Mouse (Mus musculus) layer of hippocampus, adult 2 months (tissue): ENCODE measurements at regions not wholly inside any gene's neighbourhood (a gene's known extent, or its start where the extent isn't known, plus 50 kb on each side); places are given as distances from the start of the nearest gene placed in this dataset.

Experiments
- DNase-seq, 2 experiments: peaks; one replicate each; pipeline ENCODE4 v3.0.0; 2022; ENCODE audit warnings: low spot score in 2 of 2
- H3K27ac ChIP-seq: fragments of 200-600 bp; 2 replicates; pipeline ENCODE4 v1.8.1; 2022
- H3K4me3 ChIP-seq: fragments of 200-600 bp; 2 replicates; pipeline ENCODE4 v1.8.1; 2022; ENCODE audit warnings: mild to moderate bottlenecking
- CTCF ChIP-seq: fragments of 200-600 bp; conservative IDR thresholded peaks from 2 replicates; pipeline ENCODE4 v1.8.1; 2022; ENCODE audit warnings: antibody characterized with exemption, mild to moderate bottlenecking, moderate library complexity

GRCm38 (mm10) chr9:50257162-50257561 is 87.6 kb downstream of the Rpl10-ps3 start:
- no peak overlapping the region for H3K4me3 ChIP-seq
- no peak for TF ChIP-seq CTCF
- H3K27ac ChIP-seq: no peak overlapping the region
- no peak for DNase-seq

DNA sequence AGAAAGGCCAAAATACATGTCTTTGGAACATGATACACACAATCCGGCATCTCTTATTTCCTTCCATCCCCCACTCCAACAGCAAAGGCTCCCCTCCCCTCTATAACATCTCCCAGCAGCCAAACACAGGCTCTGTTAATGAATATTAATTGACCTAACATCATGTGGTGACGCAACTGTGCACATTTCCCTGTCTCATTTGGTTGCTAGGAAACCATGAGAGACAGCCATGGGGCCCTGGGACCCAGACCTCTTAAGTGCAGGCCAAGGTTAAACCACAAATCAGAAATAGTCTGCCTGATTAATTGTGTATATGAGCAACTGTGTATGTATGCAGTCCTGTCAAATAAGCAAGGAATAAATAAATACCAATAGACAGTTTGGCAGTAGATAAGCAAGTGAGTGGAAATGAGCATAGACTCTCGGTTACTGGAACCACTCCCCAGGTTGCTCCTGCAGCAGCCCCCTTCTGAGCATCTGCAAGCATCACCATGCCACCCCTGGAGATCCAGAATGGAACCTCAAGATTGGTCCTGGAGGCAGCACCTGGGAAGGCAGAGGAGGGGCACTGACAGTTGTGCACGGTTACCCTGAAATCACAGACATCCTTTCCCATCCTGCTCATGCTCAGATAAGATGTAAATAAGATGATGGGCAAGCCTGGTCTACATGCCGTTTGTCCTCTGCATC is 99.6 kb downstream of the Rpl10-ps3 start:
- no peak for DNase-seq
- TF ChIP-seq CTCF: no peak
- H3K27ac ChIP-seq: no peak overlapping the region
- H3K4me3 ChIP-seq: no peak overlapping the region

GRCm38 (mm10) chr9:50240923-50241322 is 103.8 kb downstream of the Rpl10-ps3 start:
- H3K27ac ChIP-seq: no peak overlapping the region
- no peak for TF ChIP-seq CTCF
- DNase-seq: no peak
- H3K4me3 ChIP-seq: no peak overlapping the region

GRCm38 (mm10) chr9:50235908-50236307 is 108.9 kb downstream of the Rpl10-ps3 start:
- Histone ChIP-seq H3K4me3 (no peak overlapping the region), H3K27ac (no peak overlapping the region)
- no peak for TF ChIP-seq CTCF
- peak in 1 of 2 experiments; percentile 11 for DNase-seq

DNA sequence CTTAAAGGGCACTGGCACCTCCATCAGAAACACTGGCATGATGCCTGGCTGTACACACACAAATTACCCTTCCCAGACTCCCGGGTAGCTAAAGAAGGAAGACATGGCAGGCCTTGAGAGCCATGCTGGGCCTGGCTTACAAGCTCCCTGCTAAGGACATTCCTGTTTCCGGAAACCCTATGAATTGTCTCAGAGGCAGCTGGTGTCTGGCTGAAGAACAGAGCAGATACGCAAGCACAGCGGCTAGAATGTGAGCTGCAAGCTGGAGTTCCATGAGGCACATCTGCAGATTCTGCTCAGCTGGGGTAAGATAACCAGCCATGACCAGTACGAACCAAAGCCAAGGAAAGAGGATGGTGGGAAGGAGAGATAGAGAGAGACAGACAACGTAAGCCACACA is 110.1 kb downstream of the Rpl10-ps3 start:
- no peak for DNase-seq
- no peak overlapping the region for H3K4me3 ChIP-seq
- no peak for TF ChIP-seq CTCF
- no peak overlapping the region for H3K27ac ChIP-seq

- Histone ChIP-seq H3K4me3 (no peak overlapping the region), H3K27ac (no peak overlapping the region)
- TF ChIP-seq CTCF: no peak
- no peak for DNase-seq
These were observed 111.7 kb downstream of the Rpl10-ps3 start for GRCm38 (mm10) chr9:50232958-50233510.

DNA sequence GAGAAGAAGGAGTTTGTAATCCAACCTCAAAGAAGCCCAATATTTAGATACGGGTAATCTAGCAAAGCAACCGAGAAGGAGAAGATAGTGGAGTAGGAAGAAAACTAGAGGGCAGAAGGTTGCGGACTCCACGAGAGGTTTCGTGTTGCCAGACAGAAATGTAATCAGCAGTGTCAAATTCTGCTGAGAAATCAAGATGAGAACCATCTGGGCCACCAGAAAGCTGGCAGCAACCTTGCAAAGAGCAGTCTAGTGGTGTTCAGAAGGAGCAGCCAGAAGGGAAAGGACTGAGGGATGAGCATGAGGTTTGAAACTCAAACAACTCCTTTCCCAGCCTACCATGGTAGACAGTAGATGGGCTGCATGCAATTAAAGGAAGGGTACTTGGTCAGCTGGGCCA is 134.3 kb downstream of the Rpl10-ps3 start:
- Histone ChIP-seq H3K27ac (no peak overlapping the region), H3K4me3 (no peak overlapping the region)
- no peak for DNase-seq
- TF ChIP-seq CTCF: no peak

- no peak for DNase-seq
- H3K27ac ChIP-seq: no peak overlapping the region
- H3K4me3 ChIP-seq: no peak overlapping the region
- no peak for TF ChIP-seq CTCF
These were observed 145.1 kb downstream of the Rpl10-ps3 start for GRCm38 (mm10) chr9:50199422-50200218.

- no peak for TF ChIP-seq CTCF
- Histone ChIP-seq H3K4me3 (no peak overlapping the region), H3K27ac (no peak overlapping the region)
- DNase-seq: no peak
These were observed 152.2 kb downstream of the Rpl10-ps3 start for GRCm38 (mm10) chr9:50192400-50193110.

DNA sequence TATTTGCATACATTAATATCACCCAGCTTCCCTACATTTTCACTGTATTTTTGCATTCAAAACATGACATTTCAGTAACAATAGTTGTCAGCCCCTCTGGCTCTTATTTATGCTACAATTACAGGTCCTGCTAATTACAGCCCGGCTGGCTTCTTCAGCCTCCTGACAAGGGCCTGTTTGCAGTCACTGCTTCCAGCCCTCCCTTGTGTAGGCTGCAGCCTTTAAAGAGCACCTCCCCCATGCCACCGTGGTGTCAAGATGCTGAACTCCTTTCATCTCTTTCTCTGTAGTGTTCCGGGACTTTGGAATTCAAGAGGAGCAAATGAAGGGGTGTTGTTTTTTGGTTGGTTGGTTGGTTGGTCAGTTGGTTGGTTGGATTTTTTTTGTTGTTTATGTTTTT is 153.6 kb downstream of the Rpl10-ps3 start:
- Histone ChIP-seq H3K27ac (no peak overlapping the region), H3K4me3 (no peak overlapping the region)
- TF ChIP-seq CTCF: no peak
- DNase-seq: no peak

DNA sequence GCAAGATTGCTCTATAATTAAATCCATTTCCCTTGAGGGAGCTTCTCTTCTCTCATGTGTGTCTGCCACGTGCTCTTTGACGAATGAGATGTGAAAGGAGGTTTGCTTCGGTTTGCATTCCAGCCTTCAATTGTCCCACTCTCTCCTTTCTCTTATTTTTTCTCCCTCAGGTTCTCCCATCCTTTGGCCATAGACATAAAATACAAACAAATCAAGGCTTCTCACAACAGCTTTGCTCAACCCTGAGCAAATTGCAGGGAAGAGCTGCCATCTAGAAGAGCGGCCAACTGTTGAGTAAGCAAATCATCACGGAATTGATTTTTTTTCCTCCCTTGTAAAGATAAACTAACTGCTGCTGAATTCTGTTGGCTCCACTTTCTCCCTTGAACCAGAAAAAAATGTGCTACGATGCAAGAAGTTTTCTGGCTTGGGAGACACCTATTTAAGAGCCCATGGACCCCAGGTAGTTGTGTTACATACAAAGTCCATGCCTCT is 156.1 kb downstream of the Rpl10-ps3 start:
- DNase-seq: no peak
- H3K27ac ChIP-seq: no peak overlapping the region
- H3K4me3 ChIP-seq: no peak overlapping the region
- no peak for TF ChIP-seq CTCF

DNA sequence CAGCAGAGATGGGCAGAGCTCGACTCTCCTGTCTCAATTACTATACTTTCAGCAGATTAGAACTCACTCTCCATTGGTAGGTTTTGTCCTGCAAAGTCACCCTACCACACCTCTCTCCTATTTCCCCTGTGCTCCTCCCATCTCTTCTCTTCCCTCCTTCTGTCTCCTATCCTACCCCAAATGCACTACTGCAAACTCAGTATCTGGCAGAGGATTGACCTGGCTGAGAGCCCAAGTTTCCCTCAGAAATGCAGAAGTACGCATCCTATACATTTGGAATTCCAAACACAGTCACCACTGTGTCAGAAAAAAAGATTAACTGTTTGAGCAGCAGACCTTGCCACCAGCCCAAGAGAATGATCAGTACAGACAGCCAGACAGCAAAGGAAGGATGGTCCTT is 163.4 kb downstream of the Rpl10-ps3 start:
- no peak for TF ChIP-seq CTCF
- DNase-seq: no peak
- Histone ChIP-seq H3K4me3 (no peak overlapping the region), H3K27ac (no peak overlapping the region)

DNA sequence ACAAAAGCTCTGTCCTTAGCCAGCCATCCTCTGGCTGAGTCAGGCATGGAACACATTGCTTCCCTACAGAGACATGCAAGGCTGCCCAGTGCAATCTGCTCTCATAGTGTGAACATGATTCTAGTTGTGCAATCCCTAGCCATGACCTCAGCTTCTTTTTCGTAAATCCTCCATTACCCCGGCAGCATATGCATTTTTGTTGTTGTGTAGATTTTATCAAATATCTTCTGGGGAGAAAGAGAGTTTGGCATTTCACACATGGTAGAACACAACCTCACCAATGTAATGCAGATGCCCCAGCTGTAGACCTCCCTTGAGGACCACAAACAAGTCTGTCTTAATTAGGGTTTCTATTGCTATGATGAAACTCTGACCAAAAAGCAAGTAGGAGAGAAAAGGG is 168.6 kb downstream of the Rpl10-ps3 start:
- H3K27ac ChIP-seq: no peak overlapping the region
- TF ChIP-seq CTCF: no peak
- no peak for DNase-seq
- H3K4me3 ChIP-seq: no peak overlapping the region
